Mouse (Mus musculus) urinary bladder, postnatal 36 days (tissue): ENCODE results near the gene Polr2c.
"Not testable (repeated sequence)": the region's sequence is repeated elsewhere in the genome, so short reads cannot be mapped to it uniquely, and the experiment has no call there.

ENCODE experiments used
- DNase-seq, 2 experiments: peaks; one replicate each; pipeline ENCODE4 v3.0.0; 2022; ENCODE audit warnings: low spot score in 2 of 2, mixed read lengths in 1 of 2

Polr2c gene

GRCm38 (mm10) chr8:94857346-94858173 lies at the start of gene Polr2c:
Polr2c (plus strand) TSS chr8:94857450.
- DNase-seq = peak; percentile 82 to 89

GRCm38 (mm10) chr8:94807506-94807905 lies 49.7 kb upstream of the Polr2c start:
- peak in 1 of 2 experiments; percentile 20 for DNase-seq

- no peak for DNase-seq
Measured at GRCm38 (mm10) chr8:94808372-94808771, 48.9 kb upstream of the Polr2c start.

- no peak for DNase-seq
Measured at GRCm38 (mm10) chr8:94810153-94810552, 47.1 kb upstream of the Polr2c start, which contains the start of gene Ccl17. Ccl17 (plus strand) TSS chr8:94810453.

- DNase-seq = no peak
Measured at GRCm38 (mm10) chr8:94810855-94811254, 46.4 kb upstream of the Polr2c start.

- DNase-seq = no peak
Measured at GRCm38 (mm10) chr8:94811654-94812053, 45.6 kb upstream of the Polr2c start.

- DNase-seq = peak; percentile 82 to 83
Measured at GRCm38 (mm10) chr8:94812645-94813098, 44.6 kb upstream of the Polr2c start.

GRCm38 (mm10) chr8:94814556-94814955 lies 42.7 kb upstream of the Polr2c start:
- DNase-seq = no peak

- no peak for DNase-seq
Measured at GRCm38 (mm10) chr8:94817933-94818332, 39.3 kb upstream of the Polr2c start.

- no peak for DNase-seq
Measured at GRCm38 (mm10) chr8:94819671-94820179, 37.5 kb upstream of the Polr2c start.

- no peak for DNase-seq
Measured at GRCm38 (mm10) chr8:94820553-94820952, 36.7 kb upstream of the Polr2c start.

- DNase-seq = no peak
Measured at GRCm38 (mm10) chr8:94821381-94821780, 35.9 kb upstream of the Polr2c start.

- peak; percentile 39 to 52 for DNase-seq
Measured at GRCm38 (mm10) chr8:94822637-94823560, 34.4 kb upstream of the Polr2c start.

GRCm38 (mm10) chr8:94825170-94825569 lies 32.1 kb upstream of the Polr2c start:
- no peak for DNase-seq

GRCm38 (mm10) chr8:94826210-94826609 lies 31.0 kb upstream of the Polr2c start:
- DNase-seq = no peak

- DNase-seq = no peak
Measured at GRCm38 (mm10) chr8:94828284-94828683, 29.0 kb upstream of the Polr2c start.

- not testable (repeated sequence) for DNase-seq
Measured at GRCm38 (mm10) chr8:94833901-94834405, 23.3 kb upstream of the Polr2c start.

- not testable (repeated sequence) for DNase-seq
Measured at GRCm38 (mm10) chr8:94835751-94836150, 21.5 kb upstream of the Polr2c start.

- DNase-seq = no peak
Measured at GRCm38 (mm10) chr8:94836456-94837240, 20.6 kb upstream of the Polr2c start.

- peak; percentile 91 to 95 for DNase-seq
Measured at GRCm38 (mm10) chr8:94837662-94838574, 19.3 kb upstream of the Polr2c start, which contains the start of the genes Coq9 and Ciapin1. Coq9 (plus strand) TSS chr8:94838321. Ciapin1 (minus strand) TSS chr8:94838358.
